ENCODE assay signal across 10 mouse cellular contexts in genomic region chr15:101147115-101147909, GRCm38 (mm10). TPM values are rescaled to one million over a fixed set of nuclear protein-coding genes. Genes with fewer than 3 reads are reported as not detected.
DNase-seq lines count a peak whose midpoint lies in the region; ATAC-seq lines count a peak whose summit lies in the region.
"Had no signal": no experiment of that assay in that cellular context is flagged by ENCODE, and none has a peak within 500 bp of the region (broad histone marks: within the 10 kb centered on the region; RNA-seq: fewer than 3 reads in every experiment).

No protein-coding gene starts in this region.

- no peak overlapping the region for H3K9ac ChIP-seq in liver, embryonic 11.5 days (ENCODE audit: low read depth, low read length)

- peak overlapping the region; percentile 43; the same call in 1 of the 2 replicates for H3K27ac ChIP-seq in liver, embryonic 11.5 days (ENCODE audit: low read depth, low read length)

- peaks cover 43% of the 10 kb centered on the region for H3K4me1 ChIP-seq in liver, embryonic 11.5 days (replicated peaks; ENCODE audit: control insufficient read depth, insufficient read depth, low read length)
- peaks cover 97% of the 10 kb centered on the region for H3K4me1 ChIP-seq in megakaryocyte, embryonic 14.5 days

- WGBS in liver, embryonic 11.5 days = 24% methylated on average over 16 of the region's 16 CpGs

- no peak for DNase-seq in frontal cortex, postnatal 25 days (ENCODE audit: low spot score in 2 of 2)
- no peak for DNase-seq in liver, embryonic 11.5 days (ENCODE audit: low spot score)
- DNase-seq in liver = no peak
- no peak for DNase-seq in cerebellum, adult 18-20 months
- no peak for DNase-seq in cerebellum, adult 11 months

- peak overlapping the region; percentile 54 for H3K4me2 ChIP-seq in liver, embryonic 11.5 days

- H3K36me3 ChIP-seq in liver, embryonic 11.5 days (ENCODE audit: control insufficient read depth, insufficient read depth, low read length) = no peaks in the 10 kb centered on the region
- H3K36me3 ChIP-seq in megakaryocyte, embryonic 14.5 days (replicated peaks; ENCODE audit: low read length) = peaks cover 14% of the 10 kb centered on the region

- 0 out of 2 replicates have a peak overlapping the region, but pooled peaks have one; percentile 0 for H3K4me3 ChIP-seq in liver, embryonic 11.5 days (ENCODE audit: low read depth, low read length)
- H3K4me3 ChIP-seq in megakaryocyte, embryonic 14.5 days (replicated peaks) = peak overlapping the region; percentile 92

- H3K27me3 ChIP-seq in liver, embryonic 11.5 days (replicated peaks; ENCODE audit: control insufficient read depth, insufficient read depth, low read length) = no peaks in the 10 kb centered on the region
- H3K27me3 ChIP-seq in megakaryocyte, embryonic 14.5 days (replicated peaks) = no peaks in the 10 kb centered on the region

- no peaks in the 10 kb centered on the region for H3K9me3 ChIP-seq in liver, embryonic 11.5 days (ENCODE audit: control insufficient read depth, low read length)
- no peaks in the 10 kb centered on the region for H3K9me3 ChIP-seq in megakaryocyte, embryonic 14.5 days

- peak; percentile 35; the same call in 1 of the 2 replicates for ATAC-seq in frontal cortex, adult (ENCODE audit: low TSS enrichment)
- ATAC-seq in liver, embryonic 11.5 days (replicated peaks; ENCODE audit: low FRiP score) = no peak
- peak; percentile 6 for ATAC-seq in activated CD4-positive, CD25-positive, alpha-beta regulatory T cell, adult 4 months

RNA-seq across cellular contexts. Expression of gene Acvrl1, which starts 19.0 kb away (rescaled TPM):
- 2.5 TPM in 2 replicates for polyA plus RNA-seq in liver, embryonic 11.5 days (2014; fragmentation: Nextera tagmentation; extraction: Ambion mirVana)
- 1 to 10 TPM; 1.6 to 2.7 TPM for polyA plus RNA-seq in activated CD4-positive, CD25-positive, alpha-beta regulatory T cell, adult 4 months (2017; shearing (Covaris generic))
- 2.1 and 7.9 TPM in 2 replicates for polyA plus RNA-seq in megakaryocyte, embryonic 14.5 days (2012; ENCODE audit: insufficient read depth, low replicate concordance)

RNA-seq across cellular contexts. Expression of gene Acvr1b, which starts 26.6 kb away (rescaled TPM):
- polyA plus RNA-seq in liver, embryonic 11.5 days (2014; fragmentation: Nextera tagmentation; extraction: Ambion mirVana) = 4.2 and 4.4 TPM in 2 replicates
- 1 to 10 TPM; 3.5 to 3.6 TPM for polyA plus RNA-seq in activated CD4-positive, CD25-positive, alpha-beta regulatory T cell, adult 4 months (2017; shearing (Covaris generic))
- 6.1 and 8.2 TPM in 2 replicates for polyA plus RNA-seq in megakaryocyte, embryonic 14.5 days (2012; ENCODE audit: insufficient read depth, low replicate concordance)

RNA-seq across cellular contexts. Expression of gene Ankrd33, which starts 31.8 kb away (rescaled TPM):
- polyA plus RNA-seq in liver, embryonic 11.5 days (2014; fragmentation: Nextera tagmentation; extraction: Ambion mirVana) = not detected in 2 replicates
- not detected for polyA plus RNA-seq in activated CD4-positive, CD25-positive, alpha-beta regulatory T cell, adult 4 months (2017; shearing (Covaris generic))
- polyA plus RNA-seq in megakaryocyte, embryonic 14.5 days (2012; ENCODE audit: insufficient read depth, low replicate concordance) = not detected in 2 replicates
- polyA plus RNA-seq: embryonic facial prominence, embryonic 11.5 days; liver, embryonic 16.5 days had no signal
